Mouse (Mus musculus) hindbrain, embryonic 16.5 days (tissue): ENCODE data around the gene Dnah8. TPM values are rescaled to one million over a fixed set of nuclear protein-coding genes. Genes with fewer than 3 reads are reported as not detected.

ENCODE experiments used
- ATAC-seq: fragments of 200-750 bp; cut with Nextera tagmentation; 2 replicates; pipeline ENCODE4 v1.8.0; 2017; ENCODE audit warnings: moderate TSS enrichment, moderate library complexity
- H3K27ac ChIP-seq: fragments of 300-500 bp; sonication (generic); 2 replicates; pipeline ENCODE4 v1.5.1; 2014; ENCODE audit warnings: low read depth, mild to moderate bottlenecking, control low read depth, low read length, moderate library complexity
- H3K27me3 ChIP-seq: fragments of 300-500 bp; sonication (generic); replicated peaks from 2 replicates; pipeline ENCODE4 v1.6.1; 2014; ENCODE audit warnings: low read length; ENCODE audit not compliant: control insufficient read depth, insufficient read depth
- H3K36me3 ChIP-seq: fragments of 300-500 bp; sonication (generic); 2 replicates; pipeline ENCODE4 v1.6.1; 2014; ENCODE audit warnings: mild to moderate bottlenecking, low read length, moderate library complexity, mixed read lengths; ENCODE audit not compliant: control insufficient read depth, insufficient read depth
- H3K4me1 ChIP-seq: fragments of 300-500 bp; sonication (generic); 2 replicates; pipeline ENCODE4 v1.6.1; 2014; ENCODE audit warnings: low read depth, low read length; ENCODE audit not compliant: control insufficient read depth, insufficient read depth
- H3K4me2 ChIP-seq: fragments of 300-500 bp; sonication (generic); 2 replicates; pipeline ENCODE4 v1.6.1; 2014; ENCODE audit warnings: mild to moderate bottlenecking, low read length, control low read depth, moderate library complexity
- H3K4me3 ChIP-seq: fragments of 300-500 bp; sonication (generic); 2 replicates; pipeline ENCODE4 v1.5.1; 2014; ENCODE audit warnings: mild to moderate bottlenecking, low read length, control low read depth, moderate library complexity
- H3K9ac ChIP-seq: fragments of 300-500 bp; sonication (generic); 2 replicates; pipeline ENCODE4 v1.6.1; 2014; ENCODE audit warnings: low read depth, mild to moderate bottlenecking, control low read depth, low read length, moderate library complexity
- H3K9me3 ChIP-seq: fragments of 300-500 bp; sonication (generic); 2 replicates; pipeline ENCODE4 v1.6.1; 2014; ENCODE audit warnings: mild to moderate bottlenecking, low read length, moderate library complexity; ENCODE audit not compliant: control insufficient read depth
- WGBS: fragments of 180-500 bp; shearing (Covaris S2); extraction: QIAGEN DNeasy Blood & Tissue Kit; methylation state at CpG from one replicate; pipeline ENCODE4 v1.1.7; 2014; 5-methylcytosine and 5-hydroxymethylcytosine counted together
- polyA plus RNA-seq: library from polyadenylated mRNA; unstranded; fragments of >200 nt; fragmentation: Nextera tagmentation; extraction: Ambion mirVana; gene quantifications from 2 replicates; pipeline ENCODE4 v1.2.1, GENCODE M21; 2015

Dnah8 gene
- polyA plus RNA-seq, 1 experiment from 2014 or later = 1.7 TPM

GRCm38 (mm10) chr17:30663170-30663569 lies 39.0 kb downstream of the Dnah8 start:
- H3K27ac ChIP-seq = no peak overlapping the region
- H3K4me2 ChIP-seq = no peak overlapping the region
- no peak for ATAC-seq
- H3K9me3 ChIP-seq = peaks cover 3% of the 10 kb centered on the region; the same call in 1 of the 2 replicates
- 93% methylated on average over 8 of the region's 8 CpGs for WGBS
- H3K9ac ChIP-seq = no peak overlapping the region
- H3K36me3 ChIP-seq = no peaks in the 10 kb centered on the region
- no peaks in the 10 kb centered on the region for H3K27me3 ChIP-seq
- H3K4me3 ChIP-seq = no peak overlapping the region
- no peaks in the 10 kb centered on the region for H3K4me1 ChIP-seq

- H3K4me1 ChIP-seq = no peaks in the 10 kb centered on the region
- H3K36me3 ChIP-seq = no peaks in the 10 kb centered on the region
- H3K27ac ChIP-seq = no peak overlapping the region
- no peak for ATAC-seq
- H3K4me2 ChIP-seq = no peak overlapping the region
- no peaks in the 10 kb centered on the region for H3K27me3 ChIP-seq
- no peak overlapping the region for H3K4me3 ChIP-seq
- H3K9me3 ChIP-seq = peaks cover 3% of the 10 kb centered on the region; the same call in 1 of the 2 replicates
- 76% methylated on average over 5 of the region's 5 CpGs for whole genome bisulfite sequencing
- H3K9ac ChIP-seq = no peak overlapping the region
Observed at GRCm38 (mm10) chr17:30664856-30665255, 40.7 kb downstream of the Dnah8 start.

DNA sequence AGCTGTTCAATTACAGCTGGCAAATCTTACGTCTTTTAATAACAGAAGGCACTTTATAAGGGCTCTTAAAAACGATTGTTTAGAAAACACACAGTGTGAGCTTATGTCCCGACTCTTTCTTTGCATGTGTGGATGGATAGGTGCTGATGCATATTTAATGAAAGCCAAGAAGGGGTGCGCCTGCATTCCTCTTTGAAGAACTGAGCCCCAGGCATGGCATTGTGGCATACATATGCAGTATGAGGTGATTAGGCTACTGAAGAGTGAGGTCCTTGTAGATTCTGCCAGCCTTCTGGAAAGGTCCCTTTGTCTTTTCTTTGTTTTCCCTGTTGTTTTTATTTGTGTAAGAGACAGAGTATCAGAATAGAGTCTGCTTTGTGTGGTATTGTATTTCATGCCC lies 48.4 kb downstream of the Dnah8 start:
- Histone ChIP-seq H3K9ac (no peak overlapping the region), H3K27me3 (no peaks in the 10 kb centered on the region), H3K9me3 (no peaks in the 10 kb centered on the region), H3K27ac (no peak overlapping the region), H3K4me3 (no peak overlapping the region), H3K4me1 (no peaks in the 10 kb centered on the region), H3K36me3 (no peaks in the 10 kb centered on the region), H3K4me2 (no peak overlapping the region)
- no peak for ATAC-seq
- WGBS = 47% methylated on average over 4 of the region's 4 CpGs

GRCm38 (mm10) chr17:30673023-30673422 lies 48.9 kb downstream of the Dnah8 start:
- WGBS = 94% methylated on average over 6 of the region's 6 CpGs
- Histone ChIP-seq H3K4me2 (no peak overlapping the region), H3K9ac (no peak overlapping the region), H3K4me3 (no peak overlapping the region), H3K27ac (no peak overlapping the region), H3K27me3 (no peaks in the 10 kb centered on the region), H3K4me1 (no peaks in the 10 kb centered on the region), H3K36me3 (no peaks in the 10 kb centered on the region), H3K9me3 (no peaks in the 10 kb centered on the region)
- no peak for ATAC-seq

DNA sequence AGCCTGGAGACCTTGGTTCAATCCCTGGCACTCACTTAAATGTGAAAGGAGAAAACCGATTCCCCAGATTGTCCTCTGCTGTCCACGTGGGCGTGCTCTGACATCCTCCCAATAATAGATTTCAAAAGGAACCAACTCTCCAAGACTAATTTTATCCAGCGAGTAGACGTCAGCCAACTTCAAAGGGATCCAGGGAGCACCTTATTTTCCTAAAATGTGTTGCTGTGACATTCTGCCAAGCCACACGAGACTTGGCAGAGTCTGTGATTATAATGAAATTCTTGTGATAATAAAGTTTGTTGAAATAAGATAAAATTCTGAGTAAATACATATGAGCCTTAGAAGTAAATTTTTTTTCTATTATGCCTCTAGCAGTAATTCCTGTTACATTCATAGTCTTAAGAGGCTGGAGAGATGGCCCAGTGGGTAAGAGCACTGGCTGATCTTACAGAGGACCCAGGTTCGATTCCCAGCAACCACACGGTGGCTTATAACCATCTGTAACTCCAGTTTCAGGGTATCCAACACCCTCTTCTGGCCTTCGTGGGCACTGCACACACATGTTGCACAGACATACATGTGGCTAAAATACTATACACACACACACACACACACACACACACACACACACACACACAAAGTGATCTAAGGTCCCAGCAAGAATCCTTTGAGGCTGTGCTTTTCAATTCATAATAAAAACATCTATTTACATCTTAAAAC lies 51.0 kb downstream of the Dnah8 start:
- no peaks in the 10 kb centered on the region for H3K9me3 ChIP-seq
- no peak overlapping the region for H3K4me3 ChIP-seq
- H3K4me2 ChIP-seq = no peak overlapping the region
- H3K4me1 ChIP-seq = no peaks in the 10 kb centered on the region
- 85% methylated on average over 9 of the region's 9 CpGs for WGBS
- H3K36me3 ChIP-seq = no peaks in the 10 kb centered on the region
- no peak overlapping the region for H3K27ac ChIP-seq
- no peaks in the 10 kb centered on the region for H3K27me3 ChIP-seq
- ATAC-seq = no peak
- H3K9ac ChIP-seq = no peak overlapping the region

DNA sequence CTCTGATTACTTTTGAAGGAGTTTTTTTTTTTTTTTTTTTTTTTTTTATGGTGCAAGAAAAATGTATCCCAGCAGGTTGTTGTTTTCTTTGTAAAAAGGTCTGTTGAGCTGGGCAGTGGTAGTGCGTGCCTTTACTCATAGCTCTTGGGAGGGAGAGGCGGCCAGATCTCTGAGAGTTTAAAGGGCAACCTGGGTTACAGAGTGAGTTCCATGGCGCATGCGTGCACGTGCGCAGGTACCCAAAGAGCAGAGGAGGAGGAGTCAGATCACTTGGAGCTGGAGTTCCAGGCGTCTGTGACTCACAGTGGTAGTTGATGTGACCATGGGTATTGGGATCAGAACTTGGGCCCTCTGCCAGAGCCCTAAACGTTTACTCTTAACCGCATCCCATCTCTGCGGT lies 54.4 kb downstream of the Dnah8 start:
- Histone ChIP-seq H3K4me2 (no peak overlapping the region), H3K9me3 (no peaks in the 10 kb centered on the region), H3K4me3 (no peak overlapping the region), H3K27ac (no peak overlapping the region), H3K27me3 (no peaks in the 10 kb centered on the region), H3K9ac (no peak overlapping the region), H3K36me3 (no peaks in the 10 kb centered on the region), H3K4me1 (no peaks in the 10 kb centered on the region)
- ATAC-seq = no peak
- WGBS = 90% methylated on average over 10 of the region's 10 CpGs

- Histone ChIP-seq H3K9me3 (no peaks in the 10 kb centered on the region), H3K4me3 (no peak overlapping the region), H3K27me3 (no peaks in the 10 kb centered on the region), H3K4me1 (no peaks in the 10 kb centered on the region), H3K4me2 (no peak overlapping the region), H3K9ac (no peak overlapping the region), H3K27ac (no peak overlapping the region), H3K36me3 (no peaks in the 10 kb centered on the region)
- no peak for ATAC-seq
- WGBS = 93% methylated on average over 4 of the region's 4 CpGs
Observed at GRCm38 (mm10) chr17:30679612-30680011, 55.5 kb downstream of the Dnah8 start.

- Histone ChIP-seq H3K9me3 (no peaks in the 10 kb centered on the region), H3K4me1 (no peaks in the 10 kb centered on the region), H3K27me3 (no peaks in the 10 kb centered on the region), H3K36me3 (no peaks in the 10 kb centered on the region), H3K27ac (no peak overlapping the region), H3K4me3 (no peak overlapping the region), H3K4me2 (no peak overlapping the region), H3K9ac (no peak overlapping the region)
- no peak for ATAC-seq
- 26% methylated on average over 5 of the region's 5 CpGs for WGBS
Observed at GRCm38 (mm10) chr17:30681604-30682003, 57.5 kb downstream of the Dnah8 start.

- Histone ChIP-seq H3K36me3 (no peaks in the 10 kb centered on the region), H3K4me1 (no peaks in the 10 kb centered on the region), H3K4me3 (no peak overlapping the region), H3K4me2 (no peak overlapping the region), H3K27me3 (no peaks in the 10 kb centered on the region), H3K27ac (no peak overlapping the region), H3K9ac (no peak overlapping the region), H3K9me3 (no peaks in the 10 kb centered on the region)
- 91% methylated on average over 8 of the region's 8 CpGs for WGBS
- no peak for ATAC-seq
Observed at GRCm38 (mm10) chr17:30690181-30690580, 66.0 kb downstream of the Dnah8 start.
